Mouse (Mus musculus) adrenal gland, postnatal 36 days (tissue): ENCODE measurements around the gene Olfr699. TPM values are rescaled to one million over a fixed set of nuclear protein-coding genes. Genes with fewer than 3 reads are reported as not detected.
"Not testable (repeated sequence)": the region's sequence is repeated elsewhere in the genome, so short reads cannot be mapped to it uniquely, and the experiment has no call there.

ENCODE experiments used
- DNase-seq, 2 experiments: peaks; one replicate each; pipeline ENCODE4 v3.0.0; 2021; ENCODE audit warnings: mixed read lengths in 1 of 2
- long read RNA-seq, 2 experiments: library from polyadenylated mRNA; stranded (forward); transcript quantifications; one replicate each; pipeline ENCODE4 v2.0.0; 2021; ENCODE audit warnings: borderline sequencing depth in 2 of 2
- total RNA-seq, 2 experiments: library from RNA; stranded (reverse); gene quantifications; 2 replicates each; pipeline ENCODE4 v1.2.3; 2021

Olfr699 gene
- total RNA-seq: not detected
- long read RNA-seq, experiment 1: 0 reads
- long read RNA-seq, experiment 2: 0 reads

GRCm38 (mm10) chr7:106793098-106793497 is at the start of gene Olfr699:
Gene Olfr699 (minus strand): TSS chr7:106793198.
- DNase-seq: no peak

GRCm38 (mm10) chr7:106833793-106834192 is 40.8 kb upstream of the Olfr699 start, which contains the start of gene Olfr702:
Gene Olfr702 (minus strand): TSS chr7:106833893.
- no peak for DNase-seq

- no peak for DNase-seq
Measured at GRCm38 (mm10) chr7:106818414-106818813, 25.4 kb upstream of the Olfr699 start.

- DNase-seq: peak; percentile 1 to 5
Measured at GRCm38 (mm10) chr7:106815775-106816174, 22.8 kb upstream of the Olfr699 start.

- peak; percentile 4 to 10 for DNase-seq
Measured at GRCm38 (mm10) chr7:106813829-106814228, 20.8 kb upstream of the Olfr699 start, which contains the start of gene Olfr701. Gene Olfr701 (plus strand): TSS chr7:106814129.

- no peak for DNase-seq
Measured at GRCm38 (mm10) chr7:106808734-106809133, 15.7 kb upstream of the Olfr699 start, which contains the start of gene Olfr700. Gene Olfr700 (minus strand): TSS chr7:106808834.

GRCm38 (mm10) chr7:106788330-106788729 is 4.7 kb downstream of the Olfr699 start:
- DNase-seq: no peak

GRCm38 (mm10) chr7:106761008-106761407 is 32.0 kb downstream of the Olfr699 start:
- not testable (repeated sequence) for DNase-seq

GRCm38 (mm10) chr7:106758800-106759199 is 34.2 kb downstream of the Olfr699 start:
- DNase-seq: no peak

- DNase-seq: no peak
Measured at GRCm38 (mm10) chr7:106755297-106755696, 37.7 kb downstream of the Olfr699 start, which contains the start of gene Olfr698. Gene Olfr698 (minus strand): TSS chr7:106755397.

- no peak for DNase-seq
Measured at GRCm38 (mm10) chr7:106745811-106746210, 47.2 kb downstream of the Olfr699 start.

GRCm38 (mm10) chr7:106742343-106742742 is 50.7 kb downstream of the Olfr699 start, which contains the start of gene Olfr697:
Gene Olfr697 (minus strand): TSS chr7:106742443.
- DNase-seq: no peak

Other genes with a start within 250 kb of the Olfr699 start
- gene Olfr693, start 112.6 kb downstream of the Olfr699 start, total RNA-seq: not detected
- not detected for gene Olfr694, start 101.4 kb downstream of the Olfr699 start, total RNA-seq
- gene Olfr695, start 76.8 kb downstream of the Olfr699 start, total RNA-seq: not detected
- not detected for gene Olfr697, start 50.8 kb downstream of the Olfr699 start, total RNA-seq
- not detected for gene Olfr698, start 37.8 kb downstream of the Olfr699 start, total RNA-seq
- not detected for gene Olfr700, start 15.6 kb upstream of the Olfr699 start, total RNA-seq
- not detected for gene Olfr701, start 20.9 kb upstream of the Olfr699 start, total RNA-seq
- not detected for gene Olfr702, start 40.7 kb upstream of the Olfr699 start, total RNA-seq
- gene Olfr703, start 50.2 kb upstream of the Olfr699 start, total RNA-seq: not detected
- gene Olfr704, start 70.0 kb upstream of the Olfr699 start, total RNA-seq: not detected
- not detected for gene Olfr705, start 83.7 kb upstream of the Olfr699 start, total RNA-seq
- not detected for gene Olfr706, start 95.0 kb upstream of the Olfr699 start, total RNA-seq
- gene Olfr707, start 108.0 kb upstream of the Olfr699 start, total RNA-seq: not detected
- gene Olfr1532-ps1, start 114.8 kb upstream of the Olfr699 start, total RNA-seq: not detected
- under 1 TPM in 1 of 2 experiments, not detected in 1; 0.07 TPM for gene Olfr709-ps1, start 139.0 kb upstream of the Olfr699 start, total RNA-seq
- gene Olfr710, start 155.1 kb upstream of the Olfr699 start, total RNA-seq: not detected
- not detected for gene Olfr6, start 170.7 kb upstream of the Olfr699 start, total RNA-seq
- gene Olfr711, start 182.3 kb upstream of the Olfr699 start, total RNA-seq: not detected
- gene Olfr2, start 212.9 kb upstream of the Olfr699 start, total RNA-seq: not detected
- gene Olfr713, start 238.0 kb upstream of the Olfr699 start, total RNA-seq: not detected